Mouse (Mus musculus) thymus, postnatal 25 days (tissue): ENCODE results near the gene Gm28635.

Source experiments
- DNase-seq: peaks from one replicate; pipeline ENCODE4 v3.0.0; 2022

Gm28635 gene

GRCm38 (mm10) chr2:84579311-84579710 lies 98.5 kb downstream of the Gm28635 start:
- DNase-seq, result no peak

- no peak for DNase-seq
Observed at GRCm38 (mm10) chr2:84574130-84574529, 103.7 kb downstream of the Gm28635 start.

- DNase-seq, result no peak
Observed at GRCm38 (mm10) chr2:84556888-84557514, 120.8 kb downstream of the Gm28635 start.
